Mouse (Mus musculus): ENCODE measurements around the gene Atp2c2. TPM values are rescaled to one million over a fixed set of nuclear protein-coding genes. Genes with fewer than 3 reads are reported as not detected.

Atp2c2 gene
- 0.38 and 0.49 TPM in 2 replicates for polyA plus RNA-seq (2012; rRNA removed)

DNA sequence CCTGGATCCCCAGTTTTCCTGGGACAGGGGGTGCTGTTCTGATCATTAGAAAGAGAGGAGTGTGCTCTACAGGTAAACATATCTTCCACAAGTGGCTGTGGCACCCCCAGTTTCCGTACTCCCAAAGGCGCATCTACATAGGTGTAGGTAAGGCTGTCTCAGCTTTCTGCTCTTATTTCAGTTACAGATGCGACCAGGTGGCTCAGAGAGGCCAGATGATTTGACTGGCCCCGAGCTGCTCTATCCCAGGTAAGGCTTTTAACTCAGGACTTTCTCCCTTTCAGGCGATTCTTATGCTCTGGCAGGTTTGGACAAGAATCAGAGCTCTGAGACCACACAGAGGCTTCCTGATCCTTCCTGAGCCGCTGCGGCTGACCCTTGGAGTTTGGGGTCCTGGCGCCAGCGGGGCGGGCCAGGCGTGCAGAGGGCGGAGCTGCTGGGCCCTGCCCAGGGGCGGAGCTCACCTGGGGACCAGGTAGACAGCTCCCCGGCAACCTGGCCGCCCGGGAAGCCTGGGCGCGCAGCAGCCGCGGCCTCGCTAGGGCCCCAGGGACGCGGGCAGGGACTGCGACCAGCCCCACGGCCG lies at the start of gene Atp2c2:
Gene Atp2c2 (plus strand): TSS at position 461 of the 586 bp plus-strand sequence.
- DNase-seq (ENCODE audit: low read depth), result no peak

DNA sequence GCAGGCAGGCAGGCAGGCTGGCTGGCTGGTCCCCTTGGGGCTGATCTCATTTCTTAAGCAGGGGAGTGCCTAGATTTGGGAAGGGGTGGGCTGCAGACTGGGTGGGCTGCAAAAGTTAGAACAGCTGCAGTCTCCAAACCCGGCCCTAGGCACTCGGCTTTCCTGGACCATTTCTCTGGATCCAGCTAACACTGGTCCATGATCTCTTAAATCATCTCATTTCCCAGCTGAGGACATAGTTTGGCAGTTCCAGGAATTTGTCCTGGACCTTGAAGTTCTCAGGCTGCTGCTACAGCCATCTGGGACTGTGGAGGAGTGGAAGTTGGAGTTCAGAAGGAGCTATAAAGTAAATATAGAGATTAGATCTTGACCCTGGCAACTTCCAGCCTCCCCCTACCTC lies 48.5 kb upstream of the Atp2c2 start:
- no peak for DNase-seq (ENCODE audit: low read depth)

DNA sequence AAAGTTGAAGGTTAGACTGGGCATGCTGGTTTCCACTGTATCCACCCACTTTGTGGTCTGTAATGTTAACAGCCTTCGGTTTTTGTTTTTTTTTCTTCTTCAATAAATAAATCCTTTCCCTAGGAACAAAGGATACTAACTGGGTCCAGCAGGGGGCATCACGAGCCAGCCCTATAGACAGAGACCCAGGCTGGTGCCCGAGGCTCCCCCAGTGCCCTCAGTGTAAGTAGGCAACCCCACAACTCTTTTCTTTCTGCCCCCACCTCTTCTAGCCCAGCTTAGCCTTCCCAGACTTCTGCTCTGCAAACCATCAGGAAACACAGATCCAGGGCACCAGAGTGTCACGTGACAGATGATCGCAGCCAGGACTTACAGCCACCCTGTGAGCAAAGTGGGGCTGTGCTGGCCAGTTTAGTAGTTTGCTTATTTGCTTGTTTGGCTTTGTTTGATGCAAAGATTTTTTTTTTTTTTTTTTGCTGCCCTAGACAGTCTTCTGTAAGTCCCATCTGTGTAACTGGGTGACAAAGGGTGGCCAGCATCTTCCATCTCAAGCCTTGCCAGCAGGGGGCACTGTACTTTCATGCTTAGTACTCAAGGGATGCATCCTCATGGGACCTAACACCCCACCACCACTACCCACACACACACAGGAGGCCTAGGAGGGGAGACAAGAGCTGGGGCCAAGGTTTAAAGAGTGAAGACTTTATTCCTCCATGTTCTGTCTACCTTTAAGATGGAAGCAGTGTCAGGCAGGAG lies 42.9 kb upstream of the Atp2c2 start:
- no peak for DNase-seq (ENCODE audit: low read depth)

DNA sequence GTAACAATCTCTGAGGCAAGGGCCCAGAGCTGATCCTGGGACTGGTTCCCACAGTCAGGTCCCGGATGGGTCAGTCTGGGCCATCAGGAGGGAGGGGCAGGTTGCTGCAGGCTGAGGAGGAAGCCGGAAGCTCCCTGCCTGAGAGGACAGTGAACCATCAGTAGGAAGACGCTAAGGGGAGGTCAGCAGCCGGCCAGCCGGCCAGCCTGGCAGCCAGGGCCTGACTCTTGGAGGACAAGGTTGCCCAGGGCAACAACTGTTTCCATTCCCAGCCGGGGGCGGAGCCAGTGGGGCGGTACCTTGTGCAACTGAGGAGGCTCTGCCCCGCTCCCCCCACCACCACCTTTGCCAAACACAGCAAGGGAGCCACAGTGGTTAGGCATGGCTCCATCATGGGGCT lies 38.7 kb upstream of the Atp2c2 start:
- no peak for DNase-seq (ENCODE audit: low read depth)

DNA sequence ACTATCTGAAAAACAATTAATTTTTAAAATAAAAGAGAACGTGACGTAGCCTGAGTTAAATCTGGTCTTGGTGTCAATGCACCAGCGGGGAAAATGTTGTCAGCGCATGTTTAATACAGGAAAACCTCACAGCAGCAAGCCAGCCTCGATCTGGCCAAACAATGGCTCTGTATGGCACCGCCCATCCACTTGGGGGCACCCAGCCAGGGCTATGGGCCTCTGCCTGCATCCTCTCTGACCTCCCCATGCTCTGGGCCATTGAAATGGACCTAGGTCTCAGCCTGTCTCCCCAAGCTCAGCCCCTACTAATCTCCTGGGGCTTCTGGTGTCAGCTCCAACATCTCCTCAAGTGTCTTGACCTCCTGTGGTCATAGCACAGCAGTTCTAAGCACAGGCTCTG lies 37.9 kb upstream of the Atp2c2 start:
- no peak for DNase-seq (ENCODE audit: low read depth)

DNA sequence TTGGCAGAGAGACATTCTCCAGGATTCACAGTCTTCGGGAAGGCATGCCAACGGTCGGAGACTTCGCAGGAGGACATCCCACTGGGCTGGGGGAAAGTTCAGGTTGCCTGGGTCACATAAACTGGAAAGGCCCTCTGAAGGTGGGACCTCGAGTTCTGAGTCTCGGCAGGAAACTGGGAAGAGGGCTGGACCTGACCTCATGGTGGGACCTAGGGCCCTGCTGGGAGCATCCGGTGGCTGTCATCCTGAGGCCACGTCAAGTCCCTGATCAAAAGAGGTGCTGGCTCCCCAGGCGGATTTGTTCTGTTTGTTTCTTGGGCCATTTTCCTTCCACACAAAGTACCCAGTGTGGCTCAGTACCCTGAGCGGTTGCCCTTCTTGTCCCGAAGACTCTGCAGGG lies 36.4 kb upstream of the Atp2c2 start:
- DNase-seq (ENCODE audit: low read depth), result no peak

DNA sequence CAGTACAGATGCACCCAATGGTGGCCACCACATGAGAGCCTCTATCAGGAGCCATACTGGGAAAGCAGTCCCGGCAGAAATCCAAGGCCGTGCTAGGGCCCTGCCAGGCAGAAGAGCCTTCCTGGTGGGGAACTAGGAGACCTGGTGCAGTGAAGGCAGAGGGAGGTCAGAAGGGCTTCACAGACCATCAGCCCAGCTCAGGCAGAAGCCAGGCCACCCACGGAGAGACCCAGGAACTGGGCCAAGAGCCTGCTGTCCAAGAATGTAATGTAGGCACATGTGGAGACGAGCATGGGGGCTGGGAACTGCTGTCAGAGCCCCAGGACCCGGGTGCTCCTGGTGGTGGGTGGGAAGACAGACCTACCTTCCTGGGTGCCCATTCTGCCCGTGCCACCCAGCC lies 34.5 kb upstream of the Atp2c2 start:
- DNase-seq (ENCODE audit: low read depth), result no peak

DNA sequence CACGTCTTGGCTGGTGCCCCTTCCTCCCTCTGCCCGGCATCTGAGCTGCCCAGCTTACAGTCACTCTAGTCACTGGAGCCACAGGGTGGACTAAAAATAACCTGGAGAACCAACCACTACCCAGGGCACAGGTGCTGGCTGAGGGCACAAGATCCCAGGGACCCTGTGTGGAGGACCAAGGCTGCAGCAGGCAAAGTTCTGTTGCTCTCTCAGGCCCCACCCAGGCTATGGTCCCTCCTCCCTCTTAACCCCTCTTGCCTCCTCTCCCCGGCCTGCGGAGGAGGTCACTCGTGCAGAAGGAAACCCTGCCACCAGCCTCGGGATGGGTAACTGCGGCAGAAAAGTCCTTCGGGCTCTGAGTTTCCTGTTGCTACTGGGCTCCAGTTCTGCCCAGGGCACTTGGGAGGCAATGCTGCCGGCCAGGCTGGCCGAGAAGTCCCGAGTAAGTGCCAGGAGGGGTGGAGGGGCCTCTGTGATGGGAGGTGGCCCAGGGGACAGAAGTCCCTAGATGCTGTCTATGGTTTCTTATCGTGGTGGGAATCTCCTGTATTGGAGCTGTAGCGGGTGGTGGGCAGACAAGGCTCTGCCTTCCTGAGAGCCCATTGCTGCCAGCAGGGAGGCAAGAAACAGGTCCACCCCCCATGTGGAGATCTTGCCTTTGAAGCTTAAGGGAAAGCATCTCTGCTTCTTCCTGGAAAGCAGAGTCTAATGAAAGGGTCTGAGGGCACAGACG lies 33.4 kb upstream of the Atp2c2 start, which contains the start of gene Wfdc1:
Gene Wfdc1 (plus strand): TSS at position 147 of the 733 bp plus-strand sequence.
- no peak for DNase-seq (ENCODE audit: low read depth)

DNA sequence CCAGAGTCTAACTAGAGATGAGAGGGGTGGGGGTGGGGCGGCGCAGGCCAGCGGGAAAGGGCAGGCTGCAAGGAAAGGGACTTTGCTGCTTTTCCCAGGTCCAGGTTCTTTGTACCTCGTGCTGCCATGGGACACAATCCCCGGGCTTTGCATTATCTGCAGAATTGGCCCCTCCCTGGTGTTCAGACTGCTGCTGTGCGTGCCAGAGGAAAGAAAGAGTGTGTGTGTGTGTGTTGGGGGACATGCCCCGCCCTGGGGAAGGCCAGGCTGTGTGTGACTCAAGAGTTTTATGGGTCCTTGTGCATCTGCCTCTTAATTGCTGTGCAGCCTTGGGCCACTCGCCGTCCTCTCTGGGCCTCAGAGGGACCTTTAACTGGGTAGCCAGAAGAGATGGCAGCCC lies 31.4 kb upstream of the Atp2c2 start:
- no peak for DNase-seq (ENCODE audit: low read depth)

DNA sequence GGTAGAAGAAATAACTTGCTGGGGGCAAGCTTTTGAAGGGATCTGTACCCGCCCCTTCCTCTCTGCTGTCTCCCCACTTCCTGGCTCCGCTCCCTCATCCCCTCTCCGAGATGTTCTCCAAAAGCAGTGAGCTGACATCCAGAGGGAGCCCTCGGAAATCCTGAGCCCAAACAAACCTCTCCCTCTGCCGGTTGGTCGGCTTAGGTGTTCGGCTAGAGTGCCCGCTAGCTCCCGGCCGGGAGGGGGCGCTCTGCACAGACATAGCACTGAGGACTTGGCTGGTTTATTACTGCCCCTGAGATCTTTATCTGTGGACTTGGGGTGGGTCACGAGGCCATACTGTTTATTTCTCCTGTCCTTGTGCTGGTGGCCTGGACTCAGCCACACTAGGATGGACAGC lies 30.5 kb upstream of the Atp2c2 start:
- DNase-seq (ENCODE audit: low read depth), result no peak

DNA sequence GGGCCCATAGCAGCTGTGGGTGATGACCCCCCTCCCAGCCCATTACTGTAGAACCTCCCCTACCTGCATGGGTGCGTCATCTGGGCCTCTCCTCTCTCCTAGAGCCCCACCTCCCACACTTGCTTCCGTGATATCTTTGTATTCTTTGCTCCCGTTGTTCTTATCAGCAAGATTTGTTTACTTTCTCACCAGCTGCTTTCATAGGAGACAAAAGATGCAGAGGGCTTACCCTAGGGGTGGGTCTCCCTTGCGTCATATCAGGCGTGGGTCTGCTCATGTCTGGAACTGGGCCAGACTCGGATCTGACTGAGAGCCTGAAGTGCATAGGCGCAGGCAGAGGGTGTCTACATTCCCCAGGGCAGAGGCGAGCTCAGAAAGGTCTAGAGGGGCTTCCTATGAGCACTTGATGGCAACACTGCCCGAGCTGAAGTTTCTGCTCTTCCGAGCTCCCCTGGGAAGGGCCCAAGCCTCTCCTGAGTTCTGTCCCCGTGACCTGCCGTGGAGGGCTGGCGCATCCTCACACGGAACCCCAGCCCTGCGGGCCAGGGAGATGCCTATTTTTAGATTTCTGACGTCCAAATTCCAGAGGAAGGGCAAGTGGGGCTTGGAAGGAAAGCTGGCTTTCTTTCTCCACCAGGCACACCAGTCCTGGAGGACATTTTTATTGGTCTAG lies 29.3 kb upstream of the Atp2c2 start:
- DNase-seq (ENCODE audit: low read depth), result no peak

DNA sequence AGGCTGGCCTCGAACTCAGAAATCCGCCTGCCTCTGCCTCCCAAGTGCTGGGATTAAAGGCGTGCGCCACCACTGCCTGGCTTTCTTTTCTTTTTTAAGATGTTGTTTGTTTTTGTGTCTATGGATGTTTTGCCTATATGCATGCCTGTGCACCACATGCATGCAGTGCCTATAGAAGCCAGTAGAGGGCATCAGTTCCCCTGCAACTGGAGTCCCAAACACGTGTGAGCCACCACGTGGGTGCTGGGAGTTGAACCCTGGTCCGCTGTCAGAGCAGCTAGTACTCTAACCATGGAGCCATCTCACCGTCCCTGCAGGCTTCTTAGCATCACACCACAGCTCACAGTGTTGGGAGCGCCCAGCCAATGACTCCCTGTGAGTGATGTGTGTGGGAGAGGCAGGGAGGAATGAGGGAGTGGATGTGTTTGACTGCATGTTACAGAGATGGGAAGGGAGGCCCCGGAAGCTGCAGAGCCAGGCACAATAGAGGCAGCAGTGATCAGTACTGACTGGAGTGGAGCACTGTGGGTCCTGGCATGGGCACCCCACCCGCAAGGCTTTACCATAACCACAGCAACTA lies 25.7 kb upstream of the Atp2c2 start:
- no peak for DNase-seq (ENCODE audit: low read depth)

DNA sequence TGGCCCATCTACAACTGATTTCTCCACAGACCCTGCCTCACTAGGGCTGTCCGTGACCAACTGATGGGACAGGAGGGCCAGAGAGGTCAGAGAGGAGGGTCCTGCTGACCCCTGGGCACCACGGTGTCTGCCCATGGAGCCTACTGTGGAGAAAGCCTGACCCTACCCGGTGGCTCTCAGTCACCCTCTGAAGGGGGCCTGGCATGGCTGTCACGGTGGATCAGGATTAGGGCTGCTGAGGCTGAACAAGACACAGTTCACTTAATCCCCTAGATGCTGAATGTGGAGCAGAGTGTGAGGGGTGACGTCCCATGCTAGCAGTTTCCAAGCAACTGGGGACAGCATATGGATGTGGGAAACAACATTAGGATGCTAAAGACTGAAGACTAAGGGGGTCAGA lies 24.4 kb upstream of the Atp2c2 start:
- DNase-seq (ENCODE audit: low read depth), result no peak

DNA sequence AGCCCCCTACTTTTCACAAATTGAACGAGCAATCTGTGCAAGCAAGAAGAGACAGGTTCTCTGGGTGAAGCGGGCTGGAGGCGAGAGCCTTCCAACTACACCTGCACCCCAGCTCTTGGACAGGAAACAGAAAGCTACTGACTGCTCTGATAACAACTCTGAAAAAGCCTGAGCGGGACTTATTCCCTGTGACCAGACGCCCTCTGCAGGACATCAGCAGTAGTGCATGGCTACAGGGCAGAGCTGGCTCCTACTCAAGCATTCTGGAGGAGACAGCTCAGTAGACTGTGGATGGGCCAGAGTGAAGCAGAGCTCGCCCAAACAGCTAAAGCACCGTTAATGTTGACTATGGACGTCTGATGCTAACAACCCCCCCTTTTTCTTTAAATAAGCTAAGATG lies 23.4 kb upstream of the Atp2c2 start:
- DNase-seq (ENCODE audit: low read depth), result no peak

DNA sequence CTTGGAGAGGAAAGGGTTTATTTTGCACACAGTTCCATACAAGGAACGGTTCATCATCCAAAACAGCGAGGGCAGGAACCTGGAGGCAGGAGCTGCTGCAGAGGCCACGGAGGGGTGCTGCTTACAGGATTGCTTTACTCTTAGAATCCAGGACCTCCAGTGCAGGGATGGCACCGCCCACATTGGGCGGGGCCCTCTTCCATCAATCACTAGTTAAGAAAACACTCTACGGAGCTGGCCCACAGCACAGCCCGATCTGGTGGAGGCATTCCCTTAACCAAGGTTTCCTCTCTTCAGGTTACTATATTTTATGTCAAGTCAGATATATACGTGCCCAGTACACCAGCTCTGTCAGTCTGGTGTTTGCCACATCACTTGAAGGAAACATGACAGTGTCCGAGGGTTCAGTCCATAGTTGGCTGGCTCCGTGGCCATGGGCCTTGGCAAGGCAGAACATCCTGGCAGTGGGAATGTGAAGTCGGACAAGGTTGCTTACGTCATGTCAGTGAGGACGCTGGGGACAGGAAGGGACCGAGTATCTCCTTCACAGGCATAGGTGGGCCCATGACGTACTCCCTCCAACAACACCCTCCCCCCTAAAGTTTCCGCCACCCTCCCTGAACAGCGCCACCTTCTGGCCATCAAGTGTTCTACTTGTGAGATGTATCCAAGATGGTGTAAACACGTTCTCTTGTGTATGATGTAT lies 21.5 kb upstream of the Atp2c2 start:
- DNase-seq (ENCODE audit: low read depth), result no peak

DNA sequence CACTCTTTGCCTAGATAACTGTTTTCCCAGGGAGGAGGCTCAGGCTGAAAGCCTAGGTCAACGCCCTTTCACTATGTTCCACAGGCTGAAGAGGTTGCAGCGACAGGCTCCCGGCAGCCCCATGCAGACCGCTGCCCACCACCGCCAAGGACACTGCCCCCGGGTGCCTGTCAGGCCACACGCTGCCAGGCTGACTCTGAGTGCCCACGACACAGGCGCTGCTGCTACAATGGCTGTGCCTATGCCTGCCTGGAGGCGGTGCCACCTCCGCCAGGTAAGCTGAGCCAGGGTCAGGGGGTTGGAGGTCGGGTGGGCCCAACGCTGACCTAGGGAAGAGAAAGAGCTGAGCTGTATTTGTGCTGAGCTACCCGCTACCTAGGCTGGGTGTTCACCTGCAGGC lies 20.6 kb upstream of the Atp2c2 start:
- no peak for DNase-seq (ENCODE audit: low read depth)

DNA sequence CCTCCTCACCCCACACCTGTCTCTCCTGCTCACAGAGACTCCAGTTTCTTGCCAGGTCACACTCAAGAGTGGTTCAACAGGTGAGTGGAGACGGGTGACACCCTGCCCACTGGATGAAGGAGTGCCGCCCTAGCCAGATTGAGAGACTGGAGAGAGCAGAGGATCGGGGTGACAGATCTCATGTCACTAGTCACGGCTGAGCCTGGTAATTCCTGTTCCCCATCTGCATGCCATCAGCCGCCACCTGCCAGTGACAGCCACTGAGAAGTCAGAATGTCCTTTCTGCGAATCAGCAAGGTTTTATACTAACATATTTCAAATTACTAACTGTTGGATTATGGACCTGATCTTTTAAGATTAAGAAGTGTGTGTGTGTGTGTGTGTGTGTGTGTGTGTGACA lies 9.2 kb upstream of the Atp2c2 start:
- no peak for DNase-seq (ENCODE audit: low read depth)

DNA sequence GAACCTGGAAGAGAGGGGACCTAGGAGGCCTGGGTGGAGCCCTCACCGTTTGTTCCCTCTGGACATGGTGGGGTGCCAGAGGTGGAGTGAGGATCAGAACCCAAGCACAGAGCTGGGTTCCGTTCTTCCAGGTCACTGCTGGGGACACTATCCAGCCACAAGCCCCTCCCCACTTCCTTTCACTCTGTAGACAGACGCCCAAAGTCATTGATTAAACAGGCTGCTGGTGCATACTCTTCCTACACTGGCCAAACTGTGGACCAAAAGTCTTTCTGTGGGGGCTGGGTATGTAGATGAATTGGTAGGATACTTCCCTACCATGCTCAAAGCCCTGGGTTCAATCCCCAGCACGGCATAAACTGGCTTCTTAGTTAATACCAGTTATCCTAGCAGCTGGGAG lies 7.8 kb upstream of the Atp2c2 start:
- no peak for DNase-seq (ENCODE audit: low read depth)

DNA sequence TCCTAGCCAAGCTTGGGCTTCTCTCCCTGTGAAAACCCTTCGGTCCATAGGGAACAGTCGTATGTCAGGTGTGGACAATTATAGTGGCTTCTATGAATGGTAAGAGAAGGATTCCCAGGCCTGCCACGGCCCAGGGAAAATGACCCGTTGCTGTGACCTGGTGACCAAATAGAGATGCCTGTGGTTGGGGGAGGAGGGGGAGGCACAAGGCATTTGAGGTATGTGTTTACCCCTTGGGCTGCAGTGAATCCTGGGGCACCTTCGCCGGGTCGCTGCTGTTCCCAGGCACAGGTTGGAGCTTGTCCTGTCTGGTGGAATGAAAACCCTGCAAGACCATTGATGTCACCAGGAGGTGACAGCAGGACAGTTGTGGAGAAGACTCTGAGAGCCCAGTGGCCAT lies 5.1 kb upstream of the Atp2c2 start:
- DNase-seq (ENCODE audit: low read depth), result no peak

DNA sequence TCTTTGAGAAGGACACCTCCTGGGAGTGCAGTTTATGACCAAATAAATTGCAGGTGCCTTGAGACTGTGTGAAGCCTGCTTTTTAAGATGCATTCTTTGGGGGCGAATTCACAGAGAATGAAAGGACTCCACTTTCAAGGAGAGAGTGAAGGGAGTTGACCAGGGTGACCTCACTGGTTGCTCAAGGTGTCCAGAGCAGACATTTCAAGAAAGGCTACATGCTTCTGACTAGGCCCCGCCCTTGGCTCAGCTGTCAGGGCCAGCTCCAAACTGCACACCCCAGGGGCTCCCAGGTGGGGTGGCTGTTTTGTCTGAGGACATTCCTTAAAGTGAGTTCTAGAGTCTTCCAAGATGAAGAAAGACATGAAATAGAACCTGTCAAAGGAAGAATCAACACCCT lies 2.6 kb upstream of the Atp2c2 start:
- no peak for DNase-seq (ENCODE audit: low read depth)

DNA sequence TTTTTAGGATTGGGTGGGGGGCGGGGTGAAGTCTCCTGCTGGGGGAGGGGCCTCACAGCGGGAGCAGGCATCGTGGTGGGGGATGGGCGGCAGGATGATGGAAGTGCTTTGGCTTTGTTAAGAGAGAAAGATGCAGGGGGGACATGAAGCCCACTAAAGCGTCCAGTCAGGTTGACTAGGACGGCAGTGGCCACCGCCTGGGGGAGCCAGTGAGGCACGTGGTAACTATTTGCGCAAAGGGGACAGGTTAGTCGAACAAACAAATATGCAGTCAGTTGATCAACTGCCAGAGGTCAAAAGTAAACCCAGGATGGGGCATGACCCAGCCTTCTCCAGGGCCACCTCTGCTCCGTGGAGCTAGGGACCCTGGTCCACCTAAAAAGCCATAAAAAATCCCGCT lies 849 bp upstream of the Atp2c2 start:
- DNase-seq (ENCODE audit: low read depth), result no peak

DNA sequence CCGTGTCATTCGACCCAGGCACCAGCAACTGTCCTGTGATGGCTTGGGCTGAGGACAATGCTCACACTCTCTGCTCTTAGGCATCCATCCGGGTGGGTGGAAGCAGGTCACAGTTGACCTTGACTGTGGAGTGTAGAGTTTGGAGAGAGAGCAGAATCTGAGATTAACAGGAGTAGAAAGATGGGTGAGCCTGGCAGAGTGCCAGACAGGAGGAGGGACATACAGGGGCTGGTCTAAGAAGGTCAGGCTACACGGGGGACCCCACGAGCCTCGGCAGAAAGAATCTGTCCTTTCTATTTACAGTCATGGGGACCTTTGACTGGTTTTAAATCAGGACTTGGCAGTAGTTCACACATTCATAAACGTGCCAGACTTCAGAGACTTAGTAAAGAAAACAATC lies 3.2 kb downstream of the Atp2c2 start:
- DNase-seq (ENCODE audit: low read depth), result no peak

Measured in gonadal fat pad, adult 2 months (tissue).